Mouse (Mus musculus): ENCODE results near the gene Pacsin2. TPM values are rescaled to one million over a fixed set of nuclear protein-coding genes. Genes with fewer than 3 reads are reported as not detected.

The Pacsin2 gene
- polyA plus RNA-seq, 1 experiment from 2014 or later: 61.3 TPM

DNA sequence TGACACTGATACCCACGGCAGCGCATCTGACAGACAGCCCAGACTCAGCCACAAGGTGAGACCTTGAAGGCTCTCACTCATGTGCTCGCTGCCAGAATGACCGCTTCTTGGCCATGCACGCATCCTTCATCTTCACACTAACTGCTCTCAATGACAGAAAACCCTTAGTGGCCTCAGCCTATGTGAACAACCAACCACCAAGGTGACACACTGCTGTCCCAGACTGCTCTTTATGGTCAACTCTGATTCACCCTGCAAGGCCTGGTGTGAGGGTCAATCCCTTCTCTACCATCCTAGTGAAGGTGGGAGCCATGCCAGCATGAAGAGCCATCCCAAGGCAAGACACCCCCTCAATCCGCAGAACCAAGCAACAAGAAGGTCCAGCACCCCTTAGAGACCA is 46.5 kb downstream of the Pacsin2 start:
- ATAC-seq (replicated peaks; ENCODE audit: low FRiP score, low read depth) (no peak), DNase-seq (ENCODE audit: low spot score) (no peak)
- Histone ChIP-seq H3K4me2 (ENCODE audit: low read length) (no peak overlapping the region), H3K27me3 (ENCODE audit: insufficient read depth, low read length) (no peaks in the 10 kb centered on the region), H3K27ac (no peak overlapping the region), H3K4me3 (replicated peaks; ENCODE audit: low read depth, low read length) (no peak overlapping the region), H3K9ac (ENCODE audit: low read depth, low read length) (no peak overlapping the region), H3K36me3 (ENCODE audit: insufficient read depth, low read length) (no peaks in the 10 kb centered on the region), H3K9me3 (replicated peaks; ENCODE audit: low read length) (no peaks in the 10 kb centered on the region), H3K4me1 (replicated peaks; ENCODE audit: insufficient read depth, low read length) (no peaks in the 10 kb centered on the region)
- WGBS: 84% methylated on average over 6 of the region's 6 CpGs
- TF ChIP-seq CTCF (IDR thresholded peaks at IDR 0.05; ENCODE audit: low read depth): no peak

DNA sequence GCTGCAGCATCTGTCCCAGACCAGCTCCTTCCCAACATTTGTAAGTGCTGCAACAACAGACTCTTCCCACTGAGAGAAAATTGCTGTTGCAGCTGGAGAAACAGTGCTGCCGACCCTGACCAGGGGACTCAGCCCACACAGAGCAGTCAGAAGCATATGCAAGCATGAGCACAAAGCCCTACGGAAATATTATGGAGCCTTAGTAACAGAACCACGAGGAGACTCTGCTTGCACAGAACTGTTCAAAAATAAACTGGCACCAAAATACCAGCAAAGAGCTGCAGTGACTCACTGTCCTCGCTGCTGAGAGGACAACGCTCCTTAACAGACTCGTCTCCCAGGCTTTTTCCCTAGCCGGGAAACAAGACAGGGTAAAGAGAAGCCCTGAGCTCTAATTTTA is 47.0 kb downstream of the Pacsin2 start:
- ATAC-seq (replicated peaks; ENCODE audit: low FRiP score, low read depth): no peak

DNA sequence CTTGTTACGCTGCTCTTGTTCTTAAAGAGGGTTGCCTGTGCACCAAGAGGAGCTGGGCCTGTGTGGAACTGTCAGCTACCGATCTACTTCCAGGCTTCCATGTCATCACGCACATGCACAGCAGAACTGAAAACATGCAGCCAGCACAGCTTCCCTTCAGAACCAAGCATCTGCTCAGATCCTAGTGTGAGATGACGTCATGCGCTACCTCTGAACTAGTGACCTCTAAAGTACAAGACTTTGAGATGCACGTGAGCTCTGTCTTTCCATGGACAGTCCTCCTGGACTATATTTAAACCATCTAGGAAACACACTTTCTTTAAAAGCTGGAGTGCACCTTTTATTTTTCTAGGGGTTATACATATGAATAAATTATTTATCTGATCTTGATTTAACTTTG is 49.0 kb downstream of the Pacsin2 start:
- Histone ChIP-seq H3K27ac (no peak overlapping the region), H3K9ac (ENCODE audit: low read depth, low read length) (no peak overlapping the region), H3K36me3 (ENCODE audit: insufficient read depth, low read length) (no peaks in the 10 kb centered on the region), H3K4me2 (ENCODE audit: low read length) (no peak overlapping the region), H3K4me1 (replicated peaks; ENCODE audit: insufficient read depth, low read length) (0 out of 2 replicates have a peak, but pooled peaks cover 7% of the 10 kb centered on the region), H3K9me3 (replicated peaks; ENCODE audit: low read length) (no peaks in the 10 kb centered on the region), H3K27me3 (ENCODE audit: insufficient read depth, low read length) (no peaks in the 10 kb centered on the region), H3K4me3 (replicated peaks; ENCODE audit: low read depth, low read length) (no peak overlapping the region)
- no peak for TF ChIP-seq CTCF (IDR thresholded peaks at IDR 0.05; ENCODE audit: low read depth)
- ATAC-seq (replicated peaks; ENCODE audit: low FRiP score, low read depth) (no peak), DNase-seq (ENCODE audit: low spot score) (no peak)
- 75% methylated on average over 6 of the region's 6 CpGs for WGBS

More for the DNA sequence above, 47.0 kb downstream of the Pacsin2 start:
- Histone ChIP-seq H3K27ac (no peak overlapping the region), H3K9me3 (replicated peaks; ENCODE audit: low read length) (no peaks in the 10 kb centered on the region), H3K4me2 (ENCODE audit: low read length) (no peak overlapping the region), H3K9ac (ENCODE audit: low read depth, low read length) (no peak overlapping the region), H3K36me3 (ENCODE audit: insufficient read depth, low read length) (no peaks in the 10 kb centered on the region), H3K4me1 (replicated peaks; ENCODE audit: insufficient read depth, low read length) (no peaks in the 10 kb centered on the region), H3K4me3 (replicated peaks; ENCODE audit: low read depth, low read length) (no peak overlapping the region), H3K27me3 (ENCODE audit: insufficient read depth, low read length) (no peaks in the 10 kb centered on the region)
- TF ChIP-seq CTCF (IDR thresholded peaks at IDR 0.05; ENCODE audit: low read depth): no peak
- WGBS: 52% methylated on average over 7 of the region's 7 CpGs
- no peak for DNase-seq (ENCODE audit: low spot score)

DNA sequence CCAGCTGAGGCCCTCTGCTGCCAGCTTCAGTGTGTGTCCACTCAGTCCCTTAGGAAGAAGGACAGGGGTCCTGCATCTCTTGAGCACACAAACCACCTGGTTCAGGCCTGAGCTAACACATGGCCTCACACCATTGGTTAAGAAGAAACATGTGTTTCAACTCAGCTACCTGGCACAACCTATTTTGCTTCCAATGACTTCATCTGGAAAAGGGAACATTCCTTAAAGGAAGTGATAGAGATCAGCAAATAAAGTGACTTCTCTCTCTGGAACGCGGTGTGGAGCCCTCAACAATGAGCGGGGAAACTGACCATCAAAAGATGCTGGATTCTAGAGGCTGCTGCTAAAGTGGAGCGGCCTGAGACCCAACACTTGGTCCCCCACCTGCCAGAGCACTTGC is 52.8 kb downstream of the Pacsin2 start:
- DNase-seq (ENCODE audit: low spot score) (no peak), ATAC-seq (replicated peaks; ENCODE audit: low FRiP score, low read depth) (0 out of 2 replicates have a peak, but pooled peaks have one; percentile 49)
- H3K27me3 ChIP-seq (ENCODE audit: insufficient read depth, low read length): no peaks in the 10 kb centered on the region
- TF ChIP-seq CTCF (IDR thresholded peaks at IDR 0.05; ENCODE audit: low read depth): no peak
- no peaks in the 10 kb centered on the region for H3K36me3 ChIP-seq (ENCODE audit: insufficient read depth, low read length)
- H3K9me3 ChIP-seq (replicated peaks; ENCODE audit: low read length): no peaks in the 10 kb centered on the region
- H3K4me2 ChIP-seq (ENCODE audit: low read length): no peak overlapping the region
- 71% methylated on average over 4 of the region's 4 CpGs for WGBS
- no peak overlapping the region for H3K27ac ChIP-seq
- H3K4me1 ChIP-seq (replicated peaks; ENCODE audit: insufficient read depth, low read length): 0 out of 2 replicates have a peak, but pooled peaks cover 16% of the 10 kb centered on the region
- H3K9ac ChIP-seq (ENCODE audit: low read depth, low read length): no peak overlapping the region
- H3K4me3 ChIP-seq (replicated peaks; ENCODE audit: low read depth, low read length): no peak overlapping the region

DNA sequence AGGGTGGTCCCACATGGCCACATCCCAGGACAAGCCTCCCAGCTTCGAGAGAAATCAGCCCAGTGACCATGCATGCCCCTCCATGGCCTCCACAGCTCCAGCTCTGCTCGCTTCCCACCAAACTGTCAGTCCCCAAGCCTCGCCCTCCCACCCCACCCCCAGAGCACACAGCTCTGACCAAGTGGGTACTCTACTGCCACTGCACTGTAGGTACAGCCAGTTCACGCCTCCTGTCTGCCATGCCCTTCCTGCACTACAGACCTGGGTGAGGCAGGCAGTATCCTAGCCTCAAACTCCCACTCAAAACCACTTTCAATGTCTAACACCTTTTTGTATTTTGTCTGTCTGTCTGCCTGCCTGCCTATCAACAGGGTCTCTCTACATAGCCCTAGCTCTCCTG is 53.7 kb downstream of the Pacsin2 start:
- no peaks in the 10 kb centered on the region for H3K36me3 ChIP-seq (ENCODE audit: insufficient read depth, low read length)
- no peaks in the 10 kb centered on the region for H3K9me3 ChIP-seq (replicated peaks; ENCODE audit: low read length)
- no peak overlapping the region for H3K9ac ChIP-seq (ENCODE audit: low read depth, low read length)
- WGBS: 77% methylated on average over 4 of the region's 4 CpGs
- H3K27me3 ChIP-seq (ENCODE audit: insufficient read depth, low read length): no peaks in the 10 kb centered on the region
- H3K27ac ChIP-seq: no peak overlapping the region
- no peak for TF ChIP-seq CTCF (IDR thresholded peaks at IDR 0.05; ENCODE audit: low read depth)
- no peak overlapping the region for H3K4me2 ChIP-seq (ENCODE audit: low read length)
- H3K4me1 ChIP-seq (replicated peaks; ENCODE audit: insufficient read depth, low read length): 0 out of 2 replicates have a peak, but pooled peaks cover 16% of the 10 kb centered on the region
- ATAC-seq (replicated peaks; ENCODE audit: low FRiP score, low read depth): no peak
- no peak for DNase-seq (ENCODE audit: low spot score)
- no peak overlapping the region for H3K4me3 ChIP-seq (replicated peaks; ENCODE audit: low read depth, low read length)

DNA sequence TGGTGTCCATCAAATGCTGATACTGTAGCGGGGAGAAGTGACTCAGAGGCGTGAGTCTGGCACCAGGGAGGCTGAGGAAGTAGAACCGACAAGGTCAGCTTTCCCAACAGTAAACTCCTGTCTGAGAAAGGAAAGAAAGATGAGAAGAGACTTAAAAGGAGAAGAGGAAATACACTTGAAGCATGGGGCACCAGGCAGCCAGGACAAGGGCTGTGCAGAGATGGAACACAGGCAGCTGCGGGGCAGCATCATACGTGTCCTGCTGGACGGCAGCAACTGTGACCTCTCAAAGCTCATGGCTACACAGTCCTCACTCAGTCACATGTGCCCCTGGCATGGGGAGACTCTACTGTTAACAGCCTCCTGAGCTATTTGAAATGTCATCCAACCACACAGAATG is 54.1 kb downstream of the Pacsin2 start:
- H3K4me1 ChIP-seq (replicated peaks; ENCODE audit: insufficient read depth, low read length): 0 out of 2 replicates have a peak, but pooled peaks cover 16% of the 10 kb centered on the region
- no peak overlapping the region for H3K4me2 ChIP-seq (ENCODE audit: low read length)
- TF ChIP-seq CTCF (IDR thresholded peaks at IDR 0.05; ENCODE audit: low read depth): no peak
- WGBS: 41% methylated on average over 6 of the region's 6 CpGs
- H3K27me3 ChIP-seq (ENCODE audit: insufficient read depth, low read length): no peaks in the 10 kb centered on the region
- ATAC-seq (replicated peaks; ENCODE audit: low FRiP score, low read depth): no peak
- H3K4me3 ChIP-seq (replicated peaks; ENCODE audit: low read depth, low read length): no peak overlapping the region
- H3K9me3 ChIP-seq (replicated peaks; ENCODE audit: low read length): no peaks in the 10 kb centered on the region
- no peak overlapping the region for H3K9ac ChIP-seq (ENCODE audit: low read depth, low read length)
- H3K27ac ChIP-seq: no peak overlapping the region
- DNase-seq (ENCODE audit: low spot score): no peak
- H3K36me3 ChIP-seq (ENCODE audit: insufficient read depth, low read length): no peaks in the 10 kb centered on the region

Measured in kidney, postnatal 0 days (tissue).